Mouse (Mus musculus) thymus, postnatal 0 days (tissue): Measurements from ENCODE around the gene Cox5a. TPM values are rescaled to one million over a fixed set of nuclear protein-coding genes. Genes with fewer than 3 reads are reported as not detected.

Source experiments
- DNase-seq: peaks from one replicate; pipeline ENCODE4 v3.0.0-alpha.2; 2015; ENCODE audit warnings: low spot score
- polyA plus RNA-seq: library from polyadenylated mRNA; unstranded; fragments of >200 nt; fragmentation: Nextera tagmentation; extraction: Ambion mirVana; gene quantifications from 2 replicates; pipeline ENCODE4 v1.2.1, GENCODE M21; 2015

Cox5a gene
- polyA plus RNA-seq, 1 experiment from 2014 or later = 862 TPM

DNA sequence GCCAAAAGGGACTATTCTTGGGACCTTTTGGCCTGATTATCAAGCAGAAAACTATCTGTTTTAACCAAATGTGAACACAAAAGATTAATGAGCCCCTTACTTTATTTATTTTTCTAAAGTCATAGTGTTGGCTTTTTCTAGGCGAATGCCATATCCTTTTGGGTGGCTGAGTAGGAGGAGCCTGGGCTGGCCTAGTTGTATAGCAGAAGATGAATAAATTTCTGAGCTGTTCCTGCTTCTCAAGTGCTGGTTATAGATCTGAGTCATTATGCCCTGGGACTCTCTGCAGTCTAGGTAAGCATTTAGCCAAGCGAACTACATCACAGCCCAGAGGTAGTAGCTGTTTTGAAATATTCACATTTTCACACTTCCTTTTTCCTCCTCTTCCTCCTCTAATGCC, 4.4 kb downstream of the Cox5a start:
- DNase-seq = no peak

DNA sequence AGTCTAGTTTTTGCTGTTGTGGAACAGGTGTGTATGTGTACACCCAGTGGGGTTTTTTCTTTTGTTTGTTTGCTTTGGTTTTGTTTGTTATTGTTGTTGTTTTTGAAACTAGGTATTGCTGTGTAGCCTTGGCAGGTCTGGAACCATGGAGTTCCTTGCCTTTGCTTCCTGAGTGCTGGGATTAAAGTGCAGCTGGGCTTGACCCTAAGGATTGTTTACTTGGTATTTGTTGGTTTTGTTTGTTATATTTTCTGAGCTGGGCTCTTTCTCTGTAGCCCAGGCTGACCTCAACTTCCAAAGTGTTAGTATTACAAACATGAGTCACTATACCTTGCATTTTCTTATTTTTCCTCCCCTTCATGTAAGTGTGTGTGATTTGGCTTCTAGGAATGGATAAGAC, 5.4 kb downstream of the Cox5a start:
- no peak for DNase-seq

DNA sequence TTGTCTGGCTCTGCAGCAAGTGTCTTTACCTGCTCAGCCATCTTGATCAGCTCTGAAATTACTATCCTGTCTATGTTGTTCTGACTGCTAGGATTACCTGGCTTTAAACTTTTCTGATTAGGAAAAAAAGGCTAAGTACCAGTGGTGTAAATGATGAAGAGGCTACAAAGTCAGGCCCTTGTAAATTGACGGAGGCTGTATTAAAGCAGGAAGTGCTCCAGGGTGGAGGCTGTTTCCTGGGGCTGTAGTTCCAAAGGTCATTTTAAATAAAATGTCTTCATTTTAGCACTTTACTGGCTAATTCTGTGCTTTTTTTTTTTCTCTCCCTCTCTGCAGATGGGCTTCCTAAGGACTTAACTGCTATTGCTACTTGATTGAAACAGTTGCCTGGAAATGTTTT, 10.9 kb downstream of the Cox5a start:
- no peak for DNase-seq

DNA sequence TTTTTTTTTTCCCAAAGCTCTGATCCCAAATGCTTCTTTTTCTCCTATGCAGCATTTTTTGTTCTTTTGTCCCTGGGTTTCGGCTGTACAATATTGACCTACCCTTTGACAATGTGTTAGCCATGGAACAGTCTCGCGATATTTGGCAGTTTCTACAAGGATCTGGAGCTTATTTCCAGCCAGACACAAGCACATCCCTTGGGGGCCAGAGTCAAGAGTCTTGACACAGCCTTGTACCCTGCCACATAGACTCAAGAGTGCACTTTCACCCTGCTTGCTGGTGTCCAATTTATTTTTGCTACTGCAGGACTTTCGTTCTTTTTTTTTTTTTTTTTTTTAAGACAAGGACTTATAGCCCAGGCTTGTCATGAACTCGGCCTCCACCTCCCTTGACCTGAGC, 15.3 kb downstream of the Cox5a start:
- no peak for DNase-seq

DNA sequence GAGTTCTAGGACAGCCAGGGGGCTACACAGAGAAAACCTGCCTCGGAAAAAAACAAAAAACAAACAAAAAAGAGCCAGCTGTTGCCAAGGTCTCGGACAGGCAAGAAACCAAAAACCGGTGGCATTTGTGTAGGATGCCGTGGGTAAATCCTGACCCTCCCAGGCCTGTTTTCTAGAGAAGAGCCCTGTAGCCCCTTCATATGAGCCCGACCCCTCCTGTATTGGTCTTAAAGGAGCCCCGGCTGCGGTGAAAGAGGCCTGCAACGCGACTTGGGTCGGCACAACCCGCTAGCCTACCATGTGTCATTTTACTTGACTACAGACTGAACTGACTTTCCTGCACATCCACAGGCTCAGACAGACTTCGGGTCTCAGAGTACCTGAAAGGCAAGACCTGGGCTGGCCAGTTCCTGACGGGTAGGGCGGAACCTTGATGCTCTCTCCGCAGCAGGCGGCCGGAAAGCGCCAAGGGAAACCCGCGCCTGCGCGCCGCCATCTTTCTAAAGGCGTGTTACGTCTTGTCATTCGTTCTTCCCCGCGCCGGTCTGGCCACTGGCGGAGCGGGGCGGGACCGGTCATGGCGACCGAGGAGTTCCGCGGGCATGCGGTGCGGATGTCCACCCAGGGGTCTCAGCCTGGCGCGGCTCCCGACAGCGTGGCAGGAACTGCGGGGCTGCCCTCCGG, 16.1 kb downstream of the Cox5a start, which contains the start of gene Fam219b:
Fam219b (plus strand) TSS at position 485 of the 684 bp plus-strand sequence.
- DNase-seq = peak; percentile 87

DNA sequence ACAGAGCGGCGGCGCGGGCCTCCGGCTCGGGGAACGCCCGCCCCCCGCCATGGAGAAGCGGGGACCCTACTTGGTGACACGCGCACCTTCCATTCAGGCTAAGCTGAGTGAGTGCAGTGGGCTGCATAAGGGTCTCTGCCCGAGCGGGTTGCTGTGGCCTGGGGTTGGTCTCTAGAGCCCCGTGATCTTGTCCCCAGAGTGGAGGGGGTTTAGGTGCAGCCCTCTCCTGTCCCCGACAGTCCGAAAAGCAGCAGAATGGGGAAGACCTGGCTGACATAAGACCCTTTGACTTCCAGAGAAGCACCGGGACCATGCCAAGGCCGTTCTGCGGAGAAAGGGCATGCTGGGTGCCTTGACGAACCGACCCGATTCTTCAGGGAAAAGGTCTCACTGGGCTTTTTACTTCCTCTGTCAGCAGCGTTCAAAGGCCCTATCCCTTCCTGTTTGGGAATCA, 16.7 kb downstream of the Cox5a start:
- no peak for DNase-seq

DNA sequence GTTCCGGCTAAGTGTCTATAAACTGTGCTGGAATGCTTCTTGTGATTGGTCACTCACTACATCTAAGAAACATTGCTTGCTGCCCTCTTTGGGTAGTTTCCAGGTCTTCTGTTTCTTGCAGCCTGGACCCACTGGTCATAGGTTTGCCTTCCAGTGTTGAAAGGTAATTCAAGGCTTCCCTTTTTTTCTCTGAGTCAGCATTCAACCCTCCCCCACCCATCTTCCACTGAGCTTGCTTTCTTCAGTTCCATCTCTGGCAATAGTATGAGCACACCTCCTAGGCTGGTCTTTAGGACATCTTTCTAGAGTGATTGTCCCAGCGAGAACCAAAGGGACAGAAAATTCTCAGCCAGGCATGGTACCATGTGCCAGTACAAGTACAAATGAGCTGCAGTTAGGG, 18.5 kb downstream of the Cox5a start:
- DNase-seq = no peak

DNA sequence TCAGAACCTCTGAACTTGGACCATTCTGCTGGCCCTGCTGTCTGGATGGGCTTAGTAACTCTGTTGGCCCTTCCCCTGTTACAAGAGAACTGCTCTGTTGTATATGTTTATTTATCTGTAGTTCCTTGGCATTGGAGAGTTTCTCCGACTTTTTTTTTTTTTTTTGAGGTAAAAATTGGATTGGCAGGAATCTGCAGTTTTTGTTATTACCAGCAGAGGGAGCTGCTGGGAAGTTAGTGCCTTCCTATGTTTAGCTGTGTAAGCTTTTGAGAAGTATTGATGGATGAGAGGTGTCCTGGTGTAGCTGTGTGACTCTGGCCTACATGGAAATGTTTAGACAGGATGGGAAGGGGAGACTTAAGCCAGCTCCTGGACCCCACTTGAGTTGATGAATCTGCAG, 20.2 kb downstream of the Cox5a start:
- peak; percentile 52 for DNase-seq

DNA sequence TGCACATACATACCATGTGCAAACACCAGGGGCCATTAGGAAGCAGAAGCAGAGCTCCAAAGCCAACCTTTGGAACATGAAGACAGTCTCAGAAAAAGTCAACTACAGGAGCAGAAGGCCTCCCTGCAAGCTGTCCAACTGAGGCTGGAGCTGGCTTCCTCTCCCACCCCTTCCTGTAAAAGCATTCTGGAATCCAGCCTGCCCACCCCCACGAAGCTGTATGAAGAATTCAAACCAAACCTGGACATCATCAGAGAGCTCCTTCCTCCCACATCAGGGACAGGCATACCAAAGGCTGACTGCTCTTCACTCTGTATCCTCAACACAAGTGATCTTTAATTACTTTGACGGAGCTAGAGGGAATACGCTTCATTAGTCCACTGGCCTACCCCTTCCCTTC, 22.9 kb downstream of the Cox5a start:
- no peak for DNase-seq

DNA sequence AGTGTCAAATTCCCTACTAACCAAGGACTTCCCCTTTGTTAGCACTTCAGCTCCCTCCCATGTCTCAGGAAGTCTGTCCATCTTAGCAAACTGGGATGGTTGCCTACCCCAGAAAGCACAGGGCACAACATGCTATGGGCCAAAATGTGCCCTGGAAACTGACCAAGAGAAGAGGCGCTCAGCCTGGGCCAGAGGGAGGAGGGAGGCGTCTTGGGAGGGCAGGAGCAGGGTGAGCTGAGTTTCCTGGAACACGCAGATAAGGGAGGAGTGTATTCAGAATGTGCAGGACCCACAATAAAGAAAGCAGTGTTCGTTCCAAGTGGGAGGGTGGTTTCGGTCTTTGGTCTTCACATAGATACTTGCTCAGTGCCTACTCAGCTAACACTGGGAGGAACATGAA, 26.2 kb downstream of the Cox5a start:
- no peak for DNase-seq

DNA sequence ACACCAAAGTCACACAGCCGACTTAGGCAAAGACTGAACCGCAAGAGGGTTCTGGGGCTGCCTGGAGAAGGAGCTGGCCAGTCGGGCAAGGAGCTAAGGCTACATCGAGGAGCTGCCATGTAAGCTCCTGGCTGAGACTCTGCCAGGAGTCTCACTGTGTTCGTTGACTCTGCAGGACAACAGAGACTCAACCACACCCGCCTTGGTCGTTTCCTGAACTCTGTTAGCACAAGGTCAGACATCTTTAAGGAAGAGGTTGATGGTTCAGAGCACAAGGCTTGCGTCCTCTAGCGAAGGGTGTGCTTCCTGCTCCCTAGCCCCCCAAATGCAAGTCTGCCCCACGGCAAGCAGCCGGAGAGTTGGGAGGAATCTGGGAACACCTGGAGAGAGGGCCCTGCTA, 26.8 kb downstream of the Cox5a start:
- no peak for DNase-seq

DNA sequence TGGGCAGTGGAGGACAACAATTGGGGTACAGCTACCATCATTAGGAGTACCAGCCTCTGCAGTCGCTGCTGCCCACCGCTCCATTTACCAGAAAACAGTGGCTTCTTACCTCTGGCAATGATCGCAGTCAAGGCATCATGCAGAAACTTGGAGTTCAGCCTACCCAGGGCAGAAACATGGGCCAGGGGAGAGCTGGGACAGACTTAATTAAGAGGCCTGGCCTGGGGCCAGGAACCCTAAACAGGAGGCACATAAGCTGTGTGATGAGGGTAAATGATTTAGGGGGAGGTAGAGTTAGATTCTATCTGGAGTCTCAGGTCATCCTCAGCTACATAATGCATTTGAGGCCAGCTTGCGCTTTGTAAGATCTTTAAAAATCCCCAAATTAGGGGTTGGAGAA, 28.1 kb downstream of the Cox5a start:
- no peak for DNase-seq

DNA sequence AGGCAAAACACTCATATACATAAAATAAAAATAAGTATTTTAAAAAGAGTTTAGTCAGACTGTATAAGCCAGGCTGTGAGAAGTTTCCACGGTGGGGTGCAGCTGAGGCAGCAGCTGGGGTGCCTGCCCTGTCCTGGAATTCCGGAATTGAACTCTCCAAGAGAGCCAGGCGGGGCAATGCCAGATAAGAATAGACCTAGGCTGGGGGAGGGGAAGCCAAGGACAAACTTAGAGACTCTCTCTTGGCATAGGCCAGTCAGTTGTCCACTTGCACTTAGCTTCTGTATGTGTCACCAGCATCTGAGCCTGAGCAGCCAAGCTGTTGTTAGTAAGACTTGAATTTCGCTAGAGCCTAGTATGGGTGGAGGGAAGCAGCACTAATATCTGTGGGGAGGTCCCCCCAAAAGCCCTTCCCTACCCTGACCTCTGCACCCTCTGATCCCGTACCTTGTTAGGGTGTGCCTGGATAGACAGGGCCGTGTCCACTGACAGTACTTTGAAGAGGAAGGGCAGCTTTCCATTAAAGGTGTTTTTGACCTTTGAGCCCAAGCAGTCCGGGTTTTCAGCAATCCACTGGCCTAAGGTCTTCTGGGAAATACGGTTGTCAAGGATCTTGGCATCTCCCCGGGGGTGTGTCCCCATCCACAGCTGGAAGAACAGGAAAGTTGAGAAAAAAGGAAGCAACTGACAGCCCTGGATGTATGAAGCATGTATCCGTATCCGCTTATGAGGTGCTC, 29.2 kb downstream of the Cox5a start:
- DNase-seq = no peak

DNA sequence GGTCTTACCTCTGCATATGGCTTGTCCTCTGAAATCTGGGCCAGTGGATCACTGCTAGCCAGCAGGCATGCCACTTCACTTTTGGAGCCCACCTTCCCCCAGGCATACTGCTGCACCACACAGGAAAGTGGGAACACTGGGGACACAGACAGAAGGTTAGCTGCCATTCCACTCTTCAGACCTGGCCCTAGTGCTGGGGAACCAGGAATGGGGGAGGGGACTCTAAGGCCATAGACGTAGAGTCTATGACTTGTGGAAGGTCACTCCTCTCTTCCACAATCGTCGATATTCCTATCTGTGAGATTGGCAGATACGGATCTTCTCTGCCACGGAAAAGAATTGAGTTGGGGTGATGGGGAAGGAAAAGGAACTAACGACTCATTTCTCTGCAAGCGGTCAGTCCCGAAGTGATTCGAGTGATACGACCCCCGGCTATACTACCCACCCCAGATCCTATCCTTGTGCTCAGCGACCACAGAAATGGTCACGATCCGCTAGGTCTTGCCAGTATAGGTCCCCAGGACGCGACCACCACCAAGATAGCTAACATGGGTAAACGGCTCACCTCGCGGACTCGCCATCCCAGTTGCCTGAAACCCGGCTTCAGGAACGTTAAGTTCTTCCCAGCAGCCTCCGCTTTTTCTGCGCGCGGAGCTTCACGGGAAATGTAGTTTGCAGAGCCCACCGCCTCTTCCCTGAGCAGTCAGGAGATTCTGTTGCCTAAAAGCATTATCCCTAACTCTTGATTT, 31.2 kb downstream of the Cox5a start, which contains the start of gene Mpi:
Mpi (minus strand) TSS at position 625 of the 749 bp plus-strand sequence.
- peak; percentile 55 for DNase-seq

DNA sequence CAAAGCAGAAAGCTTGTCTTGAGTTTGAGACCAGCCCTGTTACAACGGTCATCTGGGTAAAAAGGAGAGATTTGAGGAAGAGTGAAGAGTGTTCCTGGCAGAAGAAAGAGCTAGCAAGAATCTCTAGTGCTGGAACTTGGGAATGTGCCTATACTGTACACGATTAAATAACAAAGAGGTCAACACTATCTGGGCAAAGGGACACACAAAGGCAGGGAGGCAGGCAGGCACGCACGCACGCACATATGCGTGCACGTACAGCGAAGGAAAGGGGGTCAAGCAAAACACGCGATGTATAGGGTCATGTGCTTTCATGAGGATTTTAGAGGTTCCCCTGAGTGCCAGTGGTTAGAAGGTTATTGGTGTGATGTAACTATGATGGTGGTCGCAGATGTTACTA, 32.0 kb downstream of the Cox5a start:
- DNase-seq = no peak

DNA sequence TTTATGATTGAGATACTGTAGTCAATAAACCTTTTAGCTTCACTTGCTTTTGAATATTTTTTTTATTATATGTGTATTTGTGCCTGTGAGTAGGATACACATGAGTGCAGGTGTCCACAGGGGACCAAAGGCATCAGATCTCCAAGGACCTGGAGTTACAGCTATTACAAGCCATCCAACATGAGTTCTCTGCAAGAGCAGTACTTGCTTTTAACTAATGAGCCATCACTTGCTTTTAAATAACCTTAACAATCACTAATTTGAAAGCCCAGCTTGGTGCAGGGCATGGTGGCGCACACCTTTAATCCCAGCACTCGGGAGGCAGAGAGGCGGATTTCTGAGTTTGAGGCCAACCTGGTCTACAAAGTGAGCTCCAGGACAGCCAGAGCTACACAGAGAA, 33.7 kb downstream of the Cox5a start:
- no peak for DNase-seq

DNA sequence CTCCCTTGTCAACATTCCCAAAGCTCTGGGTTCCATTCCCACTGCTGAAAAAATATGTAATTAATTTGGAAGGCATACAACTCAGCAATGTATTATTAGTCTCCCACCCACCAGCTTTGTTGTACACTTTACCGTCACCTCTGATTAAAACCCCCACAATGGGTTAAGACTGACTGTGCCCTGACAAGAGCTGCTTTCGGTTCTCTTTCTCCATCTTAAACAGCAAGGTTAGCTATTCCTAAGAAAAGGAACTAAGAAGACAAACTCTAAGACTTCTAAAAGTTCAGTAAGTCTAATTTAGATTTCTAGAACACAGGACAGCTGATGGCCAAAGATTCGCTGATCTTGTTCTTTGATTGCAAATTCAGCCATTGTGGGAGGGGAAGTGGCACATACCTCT, 36.1 kb downstream of the Cox5a start:
- no peak for DNase-seq

DNA sequence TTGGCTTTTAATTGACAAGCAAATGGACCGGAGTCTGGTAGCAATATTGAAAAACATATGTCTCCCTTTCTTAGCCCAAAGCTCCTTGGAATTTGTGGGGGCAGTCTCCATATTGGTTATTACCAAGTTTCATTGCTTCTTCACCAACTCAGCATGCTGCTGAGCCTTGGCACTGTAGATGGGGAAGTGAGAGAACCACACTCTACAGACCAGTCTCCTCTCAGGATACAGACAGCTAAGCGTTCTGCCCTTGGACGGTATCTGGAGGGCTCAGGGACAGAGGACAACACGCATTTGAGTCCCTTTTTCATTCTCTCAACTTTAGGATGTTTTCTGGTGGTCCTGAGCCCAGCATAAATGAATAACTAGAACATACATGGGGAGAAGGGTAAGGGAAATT, 37.6 kb downstream of the Cox5a start:
- no peak for DNase-seq

DNA sequence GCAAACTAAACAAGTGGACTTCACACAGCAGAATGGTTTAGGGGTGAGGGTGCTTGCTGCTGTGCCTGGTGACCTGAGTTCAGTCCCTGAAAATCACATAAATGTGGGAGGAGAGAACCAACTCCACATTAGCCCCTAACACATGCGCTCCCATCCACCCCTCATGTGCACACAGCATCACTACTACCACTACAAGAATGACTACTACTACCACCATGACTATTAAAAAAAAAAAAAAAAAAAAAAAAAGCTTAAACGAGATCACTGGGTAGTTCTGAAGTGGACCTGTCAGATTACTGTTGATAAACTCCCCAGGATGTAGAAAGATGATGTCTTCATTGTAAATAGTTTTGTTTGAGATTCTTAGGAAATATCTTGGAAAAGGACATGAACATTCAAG, 38.5 kb downstream of the Cox5a start:
- DNase-seq = no peak

DNA sequence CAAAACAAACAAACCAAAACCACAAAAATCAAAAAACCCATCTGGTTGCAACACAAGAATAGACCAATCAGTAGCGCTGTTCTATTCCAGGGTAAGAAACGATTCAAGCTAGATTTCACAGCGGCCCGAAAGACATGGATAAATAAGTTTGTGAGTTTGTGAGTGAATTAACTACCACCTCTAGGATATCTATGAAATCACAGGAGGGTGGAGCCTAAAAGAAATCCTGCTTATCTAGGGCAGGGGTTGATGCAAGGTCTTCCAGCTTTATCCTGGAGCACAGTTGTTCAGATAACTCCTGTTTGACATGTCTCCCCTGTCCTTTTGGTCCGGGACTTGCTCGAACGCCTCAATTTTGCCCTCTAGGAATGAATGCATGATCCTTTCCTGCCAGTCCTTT, 39.2 kb downstream of the Cox5a start:
- no peak for DNase-seq

DNA sequence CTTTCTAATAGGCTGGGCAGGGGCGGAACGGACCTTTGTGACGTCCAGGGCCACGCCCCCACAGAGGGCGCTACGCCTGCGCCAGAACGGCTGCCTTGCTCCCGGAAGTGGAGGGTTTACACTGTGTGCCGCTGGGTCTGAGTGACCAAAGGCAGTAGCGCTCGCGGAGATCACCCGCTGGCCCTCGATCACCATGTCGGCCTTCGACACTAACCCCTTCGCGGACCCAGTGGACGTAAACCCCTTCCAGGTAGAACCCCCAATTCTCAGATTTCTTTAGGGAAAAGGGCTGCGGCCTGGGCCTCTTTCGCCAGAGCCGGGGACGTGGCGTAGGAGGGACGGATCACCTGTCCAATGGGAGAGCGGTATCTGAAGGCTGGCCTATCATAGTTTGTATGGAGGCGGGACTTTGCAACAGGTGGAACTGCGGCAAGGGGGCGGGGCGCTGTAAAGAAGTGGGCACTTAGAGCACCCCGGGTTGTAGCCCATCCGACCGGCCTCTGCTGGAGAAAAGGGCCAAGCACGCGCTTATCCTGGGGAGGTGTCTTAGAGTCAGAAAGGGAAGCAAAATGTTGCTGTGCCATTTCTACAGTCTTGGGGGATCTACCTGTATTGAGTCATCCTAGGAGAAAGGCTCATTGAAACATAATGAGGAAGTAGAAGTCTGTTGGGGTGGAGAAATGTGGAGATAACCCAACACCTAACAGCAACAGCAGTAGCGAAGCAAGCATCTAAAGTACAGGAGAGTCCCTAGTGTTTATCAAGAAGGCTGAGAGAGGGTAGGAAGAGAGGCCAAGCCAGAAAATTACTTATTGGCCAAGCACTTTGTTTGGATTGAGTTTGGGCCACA, 40.0 kb downstream of the Cox5a start, which contains the start of gene Scamp2:
Scamp2 (plus strand) TSS at position 83 of the 850 bp plus-strand sequence.
- peak; percentile 89 for DNase-seq
